Mouse (Mus musculus) liver, adult 2 months (tissue): Measurements from ENCODE around the gene Bpifb9a.

Source experiments
- CTCF ChIP-seq: fragments of 200-500 bp; IDR thresholded peaks from 2 replicates; pipeline ENCODE4 v1.5.1; 2011; ENCODE audit warnings: low read depth, low read length, control low read depth
- POLR2A ChIP-seq: fragments of 200-500 bp; IDR thresholded peaks from 2 replicates; pipeline ENCODE4 v1.6.1; 2011; ENCODE audit warnings: low read length, control low read depth; ENCODE audit not compliant: insufficient read depth; ENCODE audit errors: extremely low read depth

DNA sequence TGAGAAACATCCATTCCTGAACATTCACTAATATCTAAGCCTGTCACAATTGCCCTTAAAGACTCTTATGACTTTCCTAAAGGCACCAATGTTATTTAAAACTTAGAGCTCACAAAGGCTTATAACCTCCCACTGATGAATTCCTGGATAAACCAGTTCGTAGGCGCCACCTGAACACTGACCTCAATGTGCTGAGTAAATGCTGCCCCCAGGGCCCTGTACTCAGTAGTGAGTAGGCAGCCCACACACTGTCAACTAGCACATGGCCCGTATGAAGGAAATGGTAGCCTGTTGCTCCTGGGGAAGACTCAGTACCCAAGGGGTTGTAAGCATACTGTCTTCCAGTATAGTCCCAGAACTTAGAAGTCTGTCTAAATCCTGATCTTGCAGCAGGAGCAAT lies 44.1 kb downstream of the Bpifb9a start:
- TF ChIP-seq CTCF: no peak
- no peak for TF ChIP-seq POLR2A
